9 mouse cellular contexts compared by ENCODE assay signal in the genomic region with DNA sequence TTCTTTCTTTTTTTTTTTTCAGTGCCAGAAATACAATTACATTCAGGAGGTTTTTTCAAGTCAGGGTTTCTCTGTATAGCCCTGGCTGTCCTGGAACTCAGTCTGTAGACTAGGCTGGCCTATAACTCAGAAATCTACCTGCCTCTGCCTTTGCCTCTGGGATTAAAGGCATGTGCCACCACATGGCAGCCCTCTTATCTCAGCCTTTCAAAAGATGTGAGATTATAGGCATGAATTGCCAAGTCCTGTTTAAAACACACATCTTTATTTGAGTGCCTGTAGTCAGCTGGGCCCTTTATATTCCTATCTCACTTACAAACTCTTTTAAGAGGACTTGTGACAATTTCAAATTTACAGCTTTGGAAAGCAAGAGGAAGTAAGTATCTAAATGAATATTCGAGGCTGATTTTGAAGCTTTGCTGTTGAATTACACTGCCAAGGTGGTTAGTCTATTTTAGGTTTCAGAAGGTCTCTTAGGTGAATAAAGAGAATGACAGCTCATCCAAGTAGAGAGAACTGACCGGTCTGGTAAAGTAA. TPM values are rescaled to one million over a fixed set of nuclear protein-coding genes. Genes with fewer than 3 reads are reported as not detected.
DNase-seq lines count a peak whose midpoint lies in the region; ATAC-seq lines count a peak whose summit lies in the region.
"Had no signal": no experiment of that assay in that cellular context is flagged by ENCODE, and none has a peak within 500 bp of the region (broad histone marks: within the 10 kb centered on the region; RNA-seq: fewer than 3 reads in every experiment).

No protein-coding gene starts in this region.

- no peaks in the 10 kb centered on the region for H3K27me3 ChIP-seq in kidney, embryonic 15.5 days
- H3K27me3 ChIP-seq in embryonic facial prominence, embryonic 14.5 days (replicated peaks; ENCODE audit: control insufficient read depth, insufficient read depth, low read length) = no peaks in the 10 kb centered on the region
- no peaks in the 10 kb centered on the region for H3K27me3 ChIP-seq in intestine, embryonic 14.5 days (replicated peaks; ENCODE audit: control insufficient read depth, insufficient read depth, low read length)
- no peaks in the 10 kb centered on the region for H3K27me3 ChIP-seq in midbrain, embryonic 15.5 days (replicated peaks)
- H3K27me3 ChIP-seq: Patski had no signal

- DNase-seq in kidney, postnatal 36 days = no peak
- no peak for DNase-seq in embryonic facial prominence, embryonic 14.5 days (ENCODE audit: low spot score)
- DNase-seq in intestine, embryonic 14.5 days (ENCODE audit: low spot score) = no peak
- no peak for DNase-seq in MN1 (ENCODE audit: low spot score)
- DNase-seq in thymus, postnatal 14 days = no peak
- no peak for DNase-seq in right cerebral cortex, postnatal 4 days

- peak overlapping the region; percentile 56 for H3K4me2 ChIP-seq in kidney, embryonic 15.5 days
- H3K4me2 ChIP-seq in embryonic facial prominence, embryonic 14.5 days (ENCODE audit: low read depth, low read length) = peak overlapping the region; percentile 78
- peak overlapping the region; percentile 50 for H3K4me2 ChIP-seq in intestine, embryonic 14.5 days (ENCODE audit: low read length)
- peak overlapping the region; percentile 49; the same call in 1 of the 2 replicates for H3K4me2 ChIP-seq in midbrain, embryonic 15.5 days

- peak overlapping the region; percentile 93 for H3K4me3 ChIP-seq in kidney, embryonic 15.5 days (replicated peaks)
- peak overlapping the region; percentile 70 for H3K4me3 ChIP-seq in embryonic facial prominence, embryonic 14.5 days (ENCODE audit: low read depth, low read length)
- H3K4me3 ChIP-seq in intestine, embryonic 14.5 days (ENCODE audit: low read depth, low read length) = peak overlapping the region; percentile 67; the same call in 1 of the 2 replicates
- no peak overlapping the region for H3K4me3 ChIP-seq in midbrain, embryonic 15.5 days

- H3K9me3 ChIP-seq in kidney, embryonic 15.5 days (replicated peaks) = no peaks in the 10 kb centered on the region
- H3K9me3 ChIP-seq in embryonic facial prominence, embryonic 14.5 days (ENCODE audit: control insufficient read depth, low read length) = no peaks in the 10 kb centered on the region
- no peaks in the 10 kb centered on the region for H3K9me3 ChIP-seq in intestine, embryonic 14.5 days (ENCODE audit: control insufficient read depth, low read length)
- no peaks in the 10 kb centered on the region for H3K9me3 ChIP-seq in midbrain, embryonic 15.5 days

- WGBS in kidney, embryonic 15.5 days = 59% methylated on average over 2 of the region's 2 CpGs
- 81% methylated on average over 2 of the region's 2 CpGs for WGBS in embryonic facial prominence, embryonic 14.5 days
- 66% methylated on average over 2 of the region's 2 CpGs for WGBS in intestine, embryonic 14.5 days
- 94% methylated on average over 2 of the region's 2 CpGs for WGBS in midbrain, embryonic 15.5 days

- peaks cover 24% of the 10 kb centered on the region for H3K4me1 ChIP-seq in kidney, embryonic 15.5 days
- H3K4me1 ChIP-seq in embryonic facial prominence, embryonic 14.5 days (ENCODE audit: control insufficient read depth, insufficient read depth, low read length) = peaks cover 16% of the 10 kb centered on the region
- peaks cover 21% of the 10 kb centered on the region for H3K4me1 ChIP-seq in intestine, embryonic 14.5 days (replicated peaks; ENCODE audit: control insufficient read depth, insufficient read depth, low read length)
- H3K4me1 ChIP-seq in midbrain, embryonic 15.5 days = peaks cover 32% of the 10 kb centered on the region

- peaks cover 4% of the 10 kb centered on the region for H3K36me3 ChIP-seq in kidney, embryonic 15.5 days
- H3K36me3 ChIP-seq in embryonic facial prominence, embryonic 14.5 days (ENCODE audit: control insufficient read depth, insufficient read depth, low read length) = peaks cover 9% of the 10 kb centered on the region; the same call in 1 of the 2 replicates
- peaks cover 7% of the 10 kb centered on the region; the same call in 1 of the 2 replicates for H3K36me3 ChIP-seq in intestine, embryonic 14.5 days (ENCODE audit: control insufficient read depth, insufficient read depth, low read length)
- H3K36me3 ChIP-seq in midbrain, embryonic 15.5 days (replicated peaks) = 0 out of 2 replicates have a peak, but pooled peaks cover 3% of the 10 kb centered on the region

- H3K9ac ChIP-seq in kidney, embryonic 15.5 days = 0 out of 2 replicates have a peak overlapping the region, but pooled peaks have one; percentile 24
- H3K9ac ChIP-seq in embryonic facial prominence, embryonic 14.5 days (ENCODE audit: low read depth, low read length) = 0 out of 2 replicates have a peak overlapping the region, but pooled peaks have one; percentile 43
- peak overlapping the region; percentile 29; the same call in 1 of the 2 replicates for H3K9ac ChIP-seq in intestine, embryonic 14.5 days (ENCODE audit: low read length)
- H3K9ac ChIP-seq in midbrain, embryonic 15.5 days = no peak overlapping the region

- ATAC-seq in kidney, embryonic 15.5 days (replicated peaks; ENCODE audit: low FRiP score) = no peak
- ATAC-seq in embryonic facial prominence, embryonic 14.5 days (ENCODE audit: low read depth) = no peak
- no peak for ATAC-seq in intestine, embryonic 14.5 days (replicated peaks; ENCODE audit: low FRiP score, low TSS enrichment, low read depth)
- ATAC-seq in midbrain, embryonic 15.5 days (replicated peaks) = no peak

- peak overlapping the region; percentile 64 for H3K27ac ChIP-seq in kidney, embryonic 15.5 days
- no peak overlapping the region; the same call in 1 of the 2 replicates for H3K27ac ChIP-seq in embryonic facial prominence, embryonic 14.5 days (replicated peaks; ENCODE audit: low read depth, low read length)
- H3K27ac ChIP-seq in intestine, embryonic 14.5 days (ENCODE audit: low read depth) = peak overlapping the region; percentile 40; the same call in 1 of the 2 replicates
- no peak overlapping the region for H3K27ac ChIP-seq in midbrain, embryonic 15.5 days

RNA-seq across cellular contexts. Expression of a gene that starts 4.4 kb away (rescaled TPM):
- 24.6 and 24.8 TPM in 2 replicates for polyA plus RNA-seq in kidney, embryonic 15.5 days (2015; fragmentation: Nextera tagmentation; extraction: Ambion mirVana)
- polyA plus RNA-seq in embryonic facial prominence, embryonic 14.5 days (2014; fragmentation: Nextera tagmentation; extraction: Ambion mirVana) = 21.2 and 21.9 TPM in 2 replicates
- polyA plus RNA-seq in intestine, embryonic 14.5 days (2014; fragmentation: Nextera tagmentation; extraction: Ambion mirVana) = 15.5 and 15.8 TPM in 2 replicates
- polyA plus RNA-seq in midbrain, embryonic 15.5 days (2015; fragmentation: Nextera tagmentation; extraction: Ambion mirVana) = 27.9 and 28.4 TPM in 2 replicates

RNA-seq across cellular contexts. Expression of a gene that starts 42.7 kb away (rescaled TPM):
- polyA plus RNA-seq in kidney, embryonic 15.5 days (2015; fragmentation: Nextera tagmentation; extraction: Ambion mirVana) = 0.62 TPM in 1 of 2 replicates, not detected in the other
- polyA plus RNA-seq in embryonic facial prominence, embryonic 14.5 days (2014; fragmentation: Nextera tagmentation; extraction: Ambion mirVana) = 0.77 TPM in 1 of 2 replicates, not detected in the other
- polyA plus RNA-seq in intestine, embryonic 14.5 days (2014; fragmentation: Nextera tagmentation; extraction: Ambion mirVana) = not detected in 2 replicates
- 0.50 and 0.78 TPM in 2 replicates for polyA plus RNA-seq in midbrain, embryonic 15.5 days (2015; fragmentation: Nextera tagmentation; extraction: Ambion mirVana)

RNA-seq across cellular contexts. Expression of a gene that starts 42.8 kb away (rescaled TPM):
- 0.85 and 1.00 TPM in 2 replicates for polyA plus RNA-seq in kidney, embryonic 15.5 days (2015; fragmentation: Nextera tagmentation; extraction: Ambion mirVana)
- 1.2 TPM in 2 replicates for polyA plus RNA-seq in embryonic facial prominence, embryonic 14.5 days (2014; fragmentation: Nextera tagmentation; extraction: Ambion mirVana)
- 0.97 and 1.0 TPM in 2 replicates for polyA plus RNA-seq in intestine, embryonic 14.5 days (2014; fragmentation: Nextera tagmentation; extraction: Ambion mirVana)
- 2.6 and 3.1 TPM in 2 replicates for polyA plus RNA-seq in midbrain, embryonic 15.5 days (2015; fragmentation: Nextera tagmentation; extraction: Ambion mirVana)

RNA-seq across cellular contexts. Expression of a gene that starts 52.4 kb away (rescaled TPM):
- 27.7 and 29.8 TPM in 2 replicates for polyA plus RNA-seq in kidney, embryonic 15.5 days (2015; fragmentation: Nextera tagmentation; extraction: Ambion mirVana)
- 24.1 and 26.9 TPM in 2 replicates for polyA plus RNA-seq in embryonic facial prominence, embryonic 14.5 days (2014; fragmentation: Nextera tagmentation; extraction: Ambion mirVana)
- 25.9 and 26.4 TPM in 2 replicates for polyA plus RNA-seq in intestine, embryonic 14.5 days (2014; fragmentation: Nextera tagmentation; extraction: Ambion mirVana)
- 15.7 and 15.9 TPM in 2 replicates for polyA plus RNA-seq in midbrain, embryonic 15.5 days (2015; fragmentation: Nextera tagmentation; extraction: Ambion mirVana)

Comparison
In these comparisons a context has a peak if more than half of its experiments do, and no peak if none do; other contexts are left out.
1. H3K27ac ChIP-seq: peak in kidney, embryonic 15.5 days (single experiment) and intestine, embryonic 14.5 days (single experiment); none in embryonic facial prominence, embryonic 14.5 days (single experiment) and midbrain, embryonic 15.5 days (single experiment).
2. Peak in every context shown above with its lines, with median percentiles within 50 percentile points of each other: H3K4me2 ChIP-seq.